9 mouse cellular contexts compared by ENCODE assay signal in genomic region chr7:35628496-35628895, GRCm38 (mm10). TPM values are rescaled to one million over a fixed set of nuclear protein-coding genes. Genes with fewer than 3 reads are reported as not detected.
DNase-seq lines count a peak whose midpoint lies in the region; ATAC-seq and TF ChIP-seq lines count a peak whose summit lies in the region.
"Had no signal": no experiment of that assay in that cellular context is flagged by ENCODE, and none has a peak within 500 bp of the region (broad histone marks: within the 10 kb centered on the region; RNA-seq: fewer than 3 reads in every experiment).

No protein-coding gene starts in this region.

- H3K4me3 ChIP-seq in kidney, postnatal 0 days (replicated peaks; ENCODE audit: low read depth, low read length), result no peak overlapping the region
- no peak overlapping the region for H3K4me3 ChIP-seq in kidney, embryonic 16.5 days (ENCODE audit: low read length)
- H3K4me3 ChIP-seq: heart, embryonic 15.5 days had no signal

- H3K36me3 ChIP-seq in kidney, postnatal 0 days (ENCODE audit: insufficient read depth, low read length), result peaks cover 43% of the 10 kb centered on the region
- H3K36me3 ChIP-seq in kidney, embryonic 16.5 days (ENCODE audit: insufficient read depth, low read length), result peaks cover 58% of the 10 kb centered on the region

- no peak overlapping the region for H3K9ac ChIP-seq in kidney, postnatal 0 days (ENCODE audit: low read depth, low read length)
- no peak overlapping the region for H3K9ac ChIP-seq in kidney, embryonic 16.5 days (replicated peaks; ENCODE audit: low read length)
- H3K9ac ChIP-seq: heart, embryonic 15.5 days had no signal

- no peaks in the 10 kb centered on the region for H3K27me3 ChIP-seq in kidney, postnatal 0 days (ENCODE audit: insufficient read depth, low read length)
- H3K27me3 ChIP-seq in kidney, embryonic 16.5 days (ENCODE audit: insufficient read depth, low read length), result no peaks in the 10 kb centered on the region
- H3K27me3 ChIP-seq in Patski, result no peaks in the 10 kb centered on the region
- H3K27me3 ChIP-seq: heart, embryonic 15.5 days had no signal

- no peak overlapping the region for H3K4me2 ChIP-seq in kidney, postnatal 0 days (ENCODE audit: low read length)
- H3K4me2 ChIP-seq in kidney, embryonic 16.5 days (replicated peaks; ENCODE audit: low read depth, low read length), result no peak overlapping the region
- H3K4me2 ChIP-seq: heart, embryonic 15.5 days had no signal

- POLR2A ChIA-PET in Patski (lab: Charles Lee), result no interaction called here

- in situ Hi-C loops in Patski (cut with MboI; ENCODE audit: low pct_unique_long_range_greater_than_20kb), result no loop called here

- no peaks in the 10 kb centered on the region for H3K4me1 ChIP-seq in kidney, postnatal 0 days (replicated peaks; ENCODE audit: insufficient read depth, low read length)
- no peaks in the 10 kb centered on the region for H3K4me1 ChIP-seq in kidney, embryonic 16.5 days (ENCODE audit: insufficient read depth, low read length)
- H3K4me1 ChIP-seq: heart, embryonic 15.5 days had no signal

- TF ChIP-seq CTCF in kidney, postnatal 0 days (IDR thresholded peaks at IDR 0.05; ENCODE audit: low read depth), result peak; percentile 77
- peak; percentile 94 for TF ChIP-seq CTCF in Patski (IDR thresholded peaks at IDR 0.05)

- no peak for ATAC-seq in kidney, postnatal 0 days (replicated peaks; ENCODE audit: low FRiP score, low read depth)
- ATAC-seq in kidney, embryonic 16.5 days (ENCODE audit: low FRiP score, low TSS enrichment), result no peak
- no peak for ATAC-seq in Patski

- 80% methylated on average over 5 of the region's 5 CpGs for WGBS in kidney, postnatal 0 days
- 74% methylated on average over 5 of the region's 5 CpGs for WGBS in kidney, embryonic 16.5 days

- CTCF ChIA-PET in Patski (lab: Charles Lee), result interaction anchor here (0.8 to 2.8 kb wide), 9 partner anchors 9 to 116 kb away, joined by 3 to 13 read pairs (median 4); no protein-coding TSS in a partner anchor

- DNase-seq in adrenal gland, adult (ENCODE audit: inconsistent age in 2 of 2, low spot score in 1 of 2), result peak; percentile 20 to 51
- no peak for DNase-seq in adrenal gland, adult 8-10 months
- peak; percentile 15 for DNase-seq in kidney, postnatal 0 days (ENCODE audit: low spot score)
- no peak for DNase-seq in Patski (ENCODE audit: low read depth, low spot score)
- DNase-seq in forelimb bud, embryonic 11.5 days (ENCODE audit: low read depth, low spot score), result peak; percentile 32
- peak; percentile 36 for DNase-seq in retina, postnatal 1 day
- DNase-seq in urinary bladder, postnatal 4 days (ENCODE audit: low spot score in 2 of 2), result no peak

- no peak overlapping the region for H3K27ac ChIP-seq in kidney, postnatal 0 days
- H3K27ac ChIP-seq in kidney, embryonic 16.5 days (ENCODE audit: low read length), result no peak overlapping the region
- H3K27ac ChIP-seq: heart, embryonic 15.5 days had no signal

- no peaks in the 10 kb centered on the region for H3K9me3 ChIP-seq in kidney, postnatal 0 days (replicated peaks; ENCODE audit: low read length)
- H3K9me3 ChIP-seq in kidney, embryonic 16.5 days (ENCODE audit: low read length), result no peaks in the 10 kb centered on the region
- H3K9me3 ChIP-seq: heart, embryonic 15.5 days had no signal

RNA-seq across cellular contexts. Expression of gene Pdcd5, which starts 18.8 kb away (rescaled TPM):
- total RNA-seq in adrenal gland, adult 8-10 months (2022), result 10 to 100 TPM; 50.4 to 60.7 (median 53.5) TPM
- polyA plus RNA-seq in kidney, postnatal 0 days (2015; fragmentation: Nextera tagmentation; extraction: Ambion mirVana), result 213 and 233 TPM in 2 replicates
- polyA plus RNA-seq in kidney, embryonic 16.5 days (2015; fragmentation: Nextera tagmentation; extraction: Ambion mirVana), result 215 and 233 TPM in 2 replicates
- polyA plus RNA-seq in Patski (2021), result 80.7 TPM

RNA-seq across cellular contexts. Expression of gene Ankrd27, which starts 42.5 kb away (rescaled TPM):
- 10 to 100 TPM; 26.0 to 39.4 (median 30.5) TPM for total RNA-seq in adrenal gland, adult 8-10 months (2022)
- 18.5 and 19.5 TPM in 2 replicates for polyA plus RNA-seq in kidney, postnatal 0 days (2015; fragmentation: Nextera tagmentation; extraction: Ambion mirVana)
- polyA plus RNA-seq in kidney, embryonic 16.5 days (2015; fragmentation: Nextera tagmentation; extraction: Ambion mirVana), result 37.1 and 37.7 TPM in 2 replicates
- polyA plus RNA-seq in Patski (2021), result 31.4 TPM

RNA-seq across cellular contexts. Expression of gene Rgs9bp, which starts 43.1 kb away (rescaled TPM):
- total RNA-seq in adrenal gland, adult 8-10 months (2022), result under 1 TPM; 0.11 to 0.24 (median 0.18) TPM
- 0.05 and 0.11 TPM in 2 replicates for polyA plus RNA-seq in kidney, postnatal 0 days (2015; fragmentation: Nextera tagmentation; extraction: Ambion mirVana)
- 0.26 and 0.28 TPM in 2 replicates for polyA plus RNA-seq in kidney, embryonic 16.5 days (2015; fragmentation: Nextera tagmentation; extraction: Ambion mirVana)
- 0.30 TPM for polyA plus RNA-seq in Patski (2021)

Comparison
In these comparisons a context has a peak if more than half of its experiments do, and no peak if none do; other contexts are left out.
1. DNase-seq: peak in adrenal gland, adult (2 of 2), kidney, postnatal 0 days (single experiment), forelimb bud, embryonic 11.5 days (single experiment) and retina, postnatal 1 day (single experiment); none in adrenal gland, adult 8-10 months (single experiment), Patski (single experiment) and urinary bladder, postnatal 4 days (0 of 2).